Mouse (Mus musculus) hematopoietic stem cell, adult 5-6 weeks (primary cell): ENCODE measurements around the gene B230217C12Rik. TPM values are rescaled to one million over a fixed set of nuclear protein-coding genes. Genes with fewer than 3 reads are reported as not detected.
"Not testable (repeated sequence)": the region's sequence is repeated elsewhere in the genome, so short reads cannot be mapped to it uniquely, and the experiment has no call there.

Experiments used
- ATAC-seq, 2 experiments: fragments of 125-278 bp in 1 of 2; replicated peaks in 1 of 2; 2 replicates each; pipeline ENCODE4 v1.8.0; 2016 to 2017; ENCODE audit warnings: inconsistent platforms in 2 of 2, mild to moderate bottlenecking in 2 of 2, moderate number of reproducible peaks in 2 of 2, low read depth in 1 of 2, moderate TSS enrichment in 1 of 2; ENCODE audit not compliant: low FRiP score in 2 of 2, poor library complexity in 2 of 2, severe bottlenecking in 2 of 2, insufficient read depth in 1 of 2, low TSS enrichment in 1 of 2
- total RNA-seq: library from RNA; stranded (forward); fragments of 172-1452, 232-1000 nt; gene quantifications from 2 replicates; pipeline ENCODE4 v1.2.3, GENCODE M21; 2017

B230217C12Rik gene
- total RNA-seq, 1 experiment from 2014 or later: 1.5 TPM

- no peak for ATAC-seq
Measured at GRCm38 (mm10) chr11:97819102-97819501, 21.5 kb upstream of the B230217C12Rik start.

- no peak for ATAC-seq
Measured at GRCm38 (mm10) chr11:97819923-97820322, 20.7 kb upstream of the B230217C12Rik start.

DNA sequence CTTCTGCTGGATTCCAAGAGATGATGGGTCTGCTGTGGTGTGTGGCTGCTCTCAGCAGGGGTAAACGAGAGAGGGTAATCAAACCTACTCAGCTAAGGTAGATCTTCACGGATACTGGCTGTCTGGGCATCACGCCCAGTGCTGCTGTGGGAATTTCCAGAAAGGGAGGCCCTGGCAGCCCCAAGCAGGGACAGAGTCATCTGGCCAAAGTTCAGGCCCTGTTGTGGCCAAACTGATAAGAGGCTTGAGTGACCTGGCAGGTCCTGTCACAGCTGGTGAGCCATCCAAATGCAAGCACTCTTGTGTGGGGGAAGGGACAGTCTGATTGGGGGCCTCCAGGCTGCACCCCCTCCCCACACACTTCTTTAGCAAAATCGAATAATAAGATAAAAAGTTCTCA, 19.7 kb upstream of the B230217C12Rik start:
- ATAC-seq: no peak

- no peak for ATAC-seq
Measured at GRCm38 (mm10) chr11:97821401-97822064, 19.0 kb upstream of the B230217C12Rik start.

DNA sequence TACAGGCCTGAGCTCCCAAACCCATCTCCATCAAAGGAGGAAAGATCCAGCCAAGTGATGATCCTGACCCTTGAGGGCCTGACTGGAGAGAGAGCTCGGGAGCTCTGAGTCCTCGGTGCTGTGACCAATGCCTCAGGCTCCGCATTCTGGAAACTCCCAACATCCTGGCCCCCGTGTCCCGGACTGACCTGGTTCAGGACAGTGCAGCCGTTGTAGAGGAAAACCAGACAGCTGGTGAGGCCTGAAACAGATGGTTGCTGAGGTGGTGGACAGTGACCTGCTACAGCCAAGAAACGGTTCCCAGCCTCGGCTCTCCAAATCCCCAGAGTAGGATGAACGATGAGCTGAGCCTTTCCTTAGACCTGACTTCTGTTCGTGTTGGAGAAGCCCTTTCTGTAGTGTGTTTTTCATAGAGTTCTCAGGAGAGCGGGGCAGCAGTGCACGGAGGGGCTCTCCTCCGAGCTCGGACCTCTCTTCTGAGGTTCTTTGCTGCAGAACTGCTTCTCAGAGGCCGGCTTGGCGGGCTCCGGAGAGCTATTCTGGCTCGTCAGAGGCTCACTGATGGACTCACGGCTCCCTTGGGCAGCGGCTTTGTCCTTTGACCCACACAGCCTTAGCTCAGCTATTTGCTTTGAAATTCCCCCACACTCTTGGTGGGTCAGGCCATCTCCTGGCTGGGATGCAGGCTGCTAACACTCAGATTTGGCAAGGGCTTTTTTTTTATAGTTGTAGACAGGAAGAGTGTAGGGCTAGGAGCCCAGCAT, 17.6 kb upstream of the B230217C12Rik start:
- no peak for ATAC-seq

DNA sequence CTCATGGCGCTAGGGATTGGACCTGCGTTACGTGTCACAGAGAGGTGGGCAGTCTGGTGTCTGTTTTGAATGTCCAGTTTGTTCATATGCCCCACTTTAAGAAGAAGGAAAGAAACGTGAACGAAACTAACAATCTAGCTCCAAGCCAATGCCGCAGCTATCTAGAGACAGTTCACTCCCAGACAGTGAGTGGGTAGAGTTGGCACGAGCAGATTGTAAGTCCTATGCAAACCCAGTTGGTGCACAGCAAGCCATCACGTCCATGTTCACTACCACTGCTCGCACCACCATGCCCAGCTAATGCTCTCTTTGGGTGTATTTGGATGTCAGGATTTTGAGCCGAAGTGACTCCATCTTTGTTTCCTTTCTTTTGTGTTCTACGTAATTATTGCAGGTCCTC, 16.4 kb upstream of the B230217C12Rik start:
- ATAC-seq: no peak

- ATAC-seq: no peak
Measured at GRCm38 (mm10) chr11:97824895-97825294, 15.7 kb upstream of the B230217C12Rik start.

GRCm38 (mm10) chr11:97825295-97825694, 15.3 kb upstream of the B230217C12Rik start:
- 0 out of 4 replicates have a peak, but pooled peaks of 1 of the 2 experiments have one; percentile 19 for ATAC-seq

GRCm38 (mm10) chr11:97825971-97826370, 14.6 kb upstream of the B230217C12Rik start:
- ATAC-seq: no peak

- peak in 1 of 2 experiments; percentile 30; a peak in 2 of 4 replicates for ATAC-seq
Measured at GRCm38 (mm10) chr11:97826414-97826813, 14.2 kb upstream of the B230217C12Rik start.

GRCm38 (mm10) chr11:97827654-97828053, 12.9 kb upstream of the B230217C12Rik start:
- ATAC-seq: no peak

DNA sequence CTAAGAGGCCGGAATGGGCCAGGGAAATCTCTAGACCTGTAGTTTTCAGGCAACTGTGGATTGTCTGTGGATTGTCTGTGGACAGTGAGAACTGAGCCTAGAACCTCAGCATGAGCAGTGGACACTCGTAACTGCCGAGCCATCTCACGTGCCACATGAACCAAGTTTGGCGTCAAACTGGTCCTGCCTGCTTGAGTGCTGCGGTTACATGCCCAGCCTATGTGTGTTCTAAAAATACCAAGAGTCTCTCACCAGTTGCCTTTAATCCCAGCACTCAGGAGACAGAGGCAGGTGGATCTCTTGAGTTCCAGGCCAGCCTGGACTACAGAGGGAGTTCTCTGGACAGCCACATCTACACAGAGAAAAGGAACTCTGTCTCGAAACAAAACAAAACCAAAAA, 11.2 kb upstream of the B230217C12Rik start:
- no peak for ATAC-seq

DNA sequence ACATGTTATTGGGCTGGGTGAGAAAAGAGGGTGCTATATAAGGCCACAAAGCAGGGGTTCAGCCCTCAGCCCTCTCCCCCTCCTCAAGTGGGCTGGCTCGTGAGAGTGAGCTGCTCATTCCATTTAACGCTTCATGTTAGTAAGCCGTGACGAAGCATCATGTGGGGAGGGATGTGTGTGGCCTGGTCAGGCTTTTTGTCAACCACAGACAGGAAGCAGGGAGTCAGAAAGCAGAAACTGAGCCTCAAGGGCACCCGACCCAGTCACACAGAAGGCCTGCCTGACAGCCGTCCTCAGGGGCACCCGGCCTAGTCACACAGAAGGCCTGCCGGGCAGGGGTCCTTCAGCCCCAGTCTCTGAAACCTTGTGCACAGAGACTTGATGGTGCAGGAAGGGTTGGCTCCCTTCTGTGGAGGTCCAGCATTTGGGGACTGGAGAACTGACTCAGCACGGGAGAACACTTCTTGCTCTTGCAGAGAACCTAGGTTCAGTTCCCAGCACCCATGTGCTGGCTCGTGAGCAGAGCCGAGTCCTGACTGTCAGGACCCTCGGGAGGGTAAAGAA, 10.6 kb upstream of the B230217C12Rik start:
- peak; percentile 78 to 88 for ATAC-seq

DNA sequence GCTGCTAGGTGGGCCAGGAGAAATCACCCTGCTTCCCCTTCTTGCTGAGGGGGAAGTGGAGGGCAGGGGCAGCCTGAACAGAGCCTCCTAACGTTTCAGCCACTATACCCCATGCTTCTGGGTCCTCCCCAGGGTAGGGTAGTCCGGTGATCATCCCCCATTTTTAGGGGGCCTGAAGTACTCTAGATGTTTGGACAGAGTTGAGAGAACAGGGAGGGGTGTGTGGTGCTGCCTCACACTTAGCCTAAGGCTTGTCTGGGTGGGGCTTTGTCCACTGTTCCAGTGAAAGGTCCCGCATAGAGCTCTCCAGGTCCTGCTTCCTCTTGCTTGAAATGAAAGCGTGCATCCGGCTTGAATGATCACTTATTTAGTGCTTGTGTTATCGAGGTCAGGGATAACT, 10.1 kb upstream of the B230217C12Rik start:
- peak; percentile 23 to 28; a peak in 1 of 4 replicates for ATAC-seq

- ATAC-seq: no peak
Measured at GRCm38 (mm10) chr11:97832001-97832400, 8.6 kb upstream of the B230217C12Rik start.

DNA sequence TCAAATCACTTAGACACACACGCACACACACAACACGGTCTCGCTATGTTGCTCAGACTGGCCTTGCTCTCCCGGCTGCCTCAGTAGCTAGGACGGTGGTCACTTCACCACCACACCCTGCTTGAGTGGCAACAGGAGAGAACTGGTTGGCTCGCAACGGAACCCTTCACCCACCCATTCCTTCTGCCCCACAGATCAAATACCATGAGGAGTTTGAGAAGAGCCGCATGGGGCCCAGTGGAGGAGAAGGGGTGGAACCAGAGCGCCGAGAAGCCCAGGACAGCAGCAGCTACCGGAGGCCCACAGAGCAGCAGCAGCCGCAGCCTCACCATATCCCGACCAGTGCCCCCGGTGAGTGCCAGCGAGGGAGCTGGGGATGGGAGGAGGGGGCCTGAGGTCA, 7.2 kb upstream of the B230217C12Rik start:
- ATAC-seq: no peak

DNA sequence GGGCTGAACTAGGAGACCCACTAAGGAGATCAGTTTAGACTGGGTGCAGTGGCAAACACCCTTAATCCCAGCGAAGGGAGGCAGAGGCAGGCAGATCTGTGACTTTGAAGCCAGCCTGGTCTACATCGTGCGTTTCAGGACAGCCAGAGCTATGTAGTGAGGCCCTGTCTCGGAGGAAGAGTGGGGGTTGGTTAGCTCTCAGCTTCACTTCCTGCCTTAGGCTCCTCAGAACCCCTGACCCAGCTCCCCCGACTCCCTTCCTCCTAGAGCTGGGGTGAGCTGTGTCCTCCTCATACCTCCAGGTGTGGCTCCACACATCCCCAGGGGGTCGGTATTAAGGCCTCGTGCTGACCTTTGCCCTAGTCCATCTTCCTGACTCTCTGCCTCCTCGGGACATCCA, 4.0 kb upstream of the B230217C12Rik start:
- no peak for ATAC-seq

DNA sequence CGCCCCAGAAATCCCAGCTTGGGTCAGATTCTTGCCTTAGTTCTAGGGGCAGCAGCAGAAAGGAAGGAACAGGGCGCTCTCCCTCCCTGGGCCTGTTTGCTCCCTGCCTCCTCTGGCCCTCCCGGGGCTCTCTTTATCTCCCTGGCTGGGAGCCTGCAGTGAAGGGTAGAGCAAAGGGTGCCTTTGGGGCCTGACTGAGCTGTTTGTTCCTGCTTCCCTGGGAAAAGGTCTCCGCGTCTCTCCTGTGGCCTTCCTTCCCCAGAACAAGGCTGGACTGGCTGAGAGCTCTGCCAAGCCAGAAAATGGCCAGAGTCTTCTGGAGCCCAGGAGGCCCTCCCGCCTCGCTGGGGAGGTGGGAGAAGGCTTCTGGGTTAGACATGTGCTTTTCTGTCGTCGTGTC, 3.5 kb upstream of the B230217C12Rik start:
- ATAC-seq: not testable (repeated sequence)
